Mouse (Mus musculus): ENCODE measurements at regions not wholly inside any gene's neighbourhood (a gene's known extent, or its start where the extent isn't known, plus 50 kb on each side); places are given as distances from the start of the nearest gene placed in this dataset.

GRCm38 (mm10) chr6:84431622-84431955, 162.1 kb downstream of the Cyp26b1 start:
- H3K9ac ChIP-seq (replicated peaks), result no peak overlapping the region
- H3K4me1 ChIP-seq (ENCODE audit: insufficient read depth), result no peaks in the 10 kb centered on the region
- H3K4me3 ChIP-seq (ENCODE audit: low read depth, low read length), result no peak overlapping the region
- H3K27me3 ChIP-seq (ENCODE audit: insufficient read depth, low read length), result no peaks in the 10 kb centered on the region
- no peak overlapping the region for H3K4me2 ChIP-seq (ENCODE audit: low read depth, low read length)
- TF ChIP-seq CTCF (IDR thresholded peaks at IDR 0.05; ENCODE audit: low read depth), result no peak
- no peaks in the 10 kb centered on the region for H3K9me3 ChIP-seq (ENCODE audit: low read length)
- DNase-seq (no peak), ATAC-seq (no peak)
- WGBS (ENCODE audit: insufficient replicate concordance), result 69% methylated on average over 2 of the region's 2 CpGs
- no peaks in the 10 kb centered on the region for H3K36me3 ChIP-seq (replicated peaks; ENCODE audit: insufficient read depth, low read length)
- no peak overlapping the region for H3K27ac ChIP-seq (ENCODE audit: low read depth)

GRCm38 (mm10) chr6:84430925-84431621, 162.6 kb downstream of the Cyp26b1 start:
- WGBS (ENCODE audit: insufficient replicate concordance), result 58% methylated on average over 12 of the region's 12 CpGs

DNA sequence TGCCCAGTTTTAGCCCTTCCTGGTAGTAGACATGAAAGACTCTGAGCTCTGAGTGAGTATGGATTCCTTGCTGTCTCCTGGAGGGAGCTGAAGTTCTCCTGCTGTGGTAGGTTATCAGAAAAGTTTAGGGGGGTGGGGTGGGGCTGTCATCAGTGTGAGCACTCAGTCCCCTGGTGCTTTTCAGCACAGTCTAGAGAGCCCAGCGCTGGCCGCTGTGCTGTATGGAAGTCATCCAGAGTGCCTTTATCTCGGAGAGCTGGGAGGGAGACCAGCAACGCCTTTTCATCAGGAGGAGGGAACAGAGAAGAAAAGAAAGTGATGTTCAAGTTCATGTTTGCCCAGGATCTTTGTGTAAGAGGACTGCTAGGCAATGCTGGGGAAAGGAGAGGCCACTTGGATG, 163.6 kb downstream of the Cyp26b1 start:
- Histone ChIP-seq H3K4me3 (ENCODE audit: low read depth, low read length) (no peak overlapping the region), H3K9ac (replicated peaks) (no peak overlapping the region), H3K9me3 (ENCODE audit: low read length) (no peaks in the 10 kb centered on the region), H3K36me3 (replicated peaks; ENCODE audit: insufficient read depth, low read length) (no peaks in the 10 kb centered on the region), H3K27ac (ENCODE audit: low read depth) (no peak overlapping the region), H3K4me2 (ENCODE audit: low read depth, low read length) (no peak overlapping the region), H3K4me1 (ENCODE audit: insufficient read depth) (no peaks in the 10 kb centered on the region), H3K27me3 (ENCODE audit: insufficient read depth, low read length) (no peaks in the 10 kb centered on the region)
- DNase-seq (no peak), ATAC-seq (no peak)
- WGBS (ENCODE audit: insufficient replicate concordance), result 71% methylated on average over 4 of the region's 4 CpGs
- no peak for TF ChIP-seq EP300 (IDR thresholded peaks at IDR 0.05; ENCODE audit: low read depth)
- TF ChIP-seq CTCF (IDR thresholded peaks at IDR 0.05; ENCODE audit: low read depth), result no peak

More at GRCm38 (mm10) chr6:84430925-84431621, 162.6 kb downstream of the Cyp26b1 start:
- H3K27ac ChIP-seq (ENCODE audit: low read depth), result no peak overlapping the region
- no peak for DNase-seq
- H3K9ac ChIP-seq (replicated peaks), result no peak overlapping the region
- TF ChIP-seq CTCF (IDR thresholded peaks at IDR 0.05; ENCODE audit: low read depth), result no peak
- TF ChIP-seq EP300 (IDR thresholded peaks at IDR 0.05; ENCODE audit: low read depth), result no peak
- H3K4me1 ChIP-seq (ENCODE audit: insufficient read depth), result no peaks in the 10 kb centered on the region
- H3K4me3 ChIP-seq (ENCODE audit: low read depth, low read length), result no peak overlapping the region
- no peaks in the 10 kb centered on the region for H3K36me3 ChIP-seq (replicated peaks; ENCODE audit: insufficient read depth, low read length)
- no peak for ATAC-seq
- no peak overlapping the region for H3K4me2 ChIP-seq (ENCODE audit: low read depth, low read length)
- no peaks in the 10 kb centered on the region for H3K27me3 ChIP-seq (ENCODE audit: insufficient read depth, low read length)
- no peaks in the 10 kb centered on the region for H3K9me3 ChIP-seq (ENCODE audit: low read length)

GRCm38 (mm10) chr6:84429247-84429646, 164.5 kb downstream of the Cyp26b1 start:
- ATAC-seq, result no peak
- Histone ChIP-seq H3K4me2 (ENCODE audit: low read depth, low read length) (no peak overlapping the region), H3K27me3 (ENCODE audit: insufficient read depth, low read length) (no peaks in the 10 kb centered on the region), H3K27ac (ENCODE audit: low read depth) (no peak overlapping the region), H3K4me3 (ENCODE audit: low read depth, low read length) (no peak overlapping the region), H3K4me1 (ENCODE audit: insufficient read depth) (no peaks in the 10 kb centered on the region), H3K9me3 (ENCODE audit: low read length) (no peaks in the 10 kb centered on the region), H3K9ac (replicated peaks) (no peak overlapping the region), H3K36me3 (replicated peaks; ENCODE audit: insufficient read depth, low read length) (no peaks in the 10 kb centered on the region)
- TF ChIP-seq CTCF (IDR thresholded peaks at IDR 0.05; ENCODE audit: low read depth) (no peak), EP300 (IDR thresholded peaks at IDR 0.05; ENCODE audit: low read depth) (no peak)
- WGBS (ENCODE audit: insufficient replicate concordance), result 56% methylated on average over 8 of the region's 8 CpGs
- DNase-seq, result no peak

- DNase-seq, result no peak
- peaks cover 3% of the 10 kb centered on the region; the same call in 1 of the 2 replicates for H3K4me1 ChIP-seq (ENCODE audit: insufficient read depth)
- no peaks in the 10 kb centered on the region for H3K36me3 ChIP-seq (replicated peaks; ENCODE audit: insufficient read depth, low read length)
- no peak overlapping the region for H3K4me2 ChIP-seq (ENCODE audit: low read depth, low read length)
- ATAC-seq, result no peak
- H3K9ac ChIP-seq (replicated peaks), result no peak overlapping the region
- WGBS (ENCODE audit: insufficient replicate concordance), result 70% methylated on average over 8 of the region's 8 CpGs
- TF ChIP-seq CTCF (IDR thresholded peaks at IDR 0.05; ENCODE audit: low read depth), result no peak
- no peak for TF ChIP-seq EP300 (IDR thresholded peaks at IDR 0.05; ENCODE audit: low read depth)
- H3K27ac ChIP-seq (ENCODE audit: low read depth), result no peak overlapping the region
- H3K4me3 ChIP-seq (ENCODE audit: low read depth, low read length), result no peak overlapping the region
- H3K9me3 ChIP-seq (ENCODE audit: low read length), result no peaks in the 10 kb centered on the region
- no peaks in the 10 kb centered on the region for H3K27me3 ChIP-seq (ENCODE audit: insufficient read depth, low read length)
Observed at GRCm38 (mm10) chr6:84426691-84427090, 167.0 kb downstream of the Cyp26b1 start.

- DNase-seq, result peak; percentile 25
- 46% methylated on average over 4 of the region's 4 CpGs for WGBS (ENCODE audit: insufficient replicate concordance)
- Histone ChIP-seq H3K36me3 (replicated peaks; ENCODE audit: insufficient read depth, low read length) (no peaks in the 10 kb centered on the region), H3K4me2 (ENCODE audit: low read depth, low read length) (no peak overlapping the region), H3K9me3 (ENCODE audit: low read length) (no peaks in the 10 kb centered on the region), H3K27ac (ENCODE audit: low read depth) (no peak overlapping the region), H3K27me3 (ENCODE audit: insufficient read depth, low read length) (no peaks in the 10 kb centered on the region), H3K4me1 (ENCODE audit: insufficient read depth) (peaks cover 3% of the 10 kb centered on the region; the same call in 1 of the 2 replicates), H3K9ac (replicated peaks) (no peak overlapping the region), H3K4me3 (ENCODE audit: low read depth, low read length) (no peak overlapping the region)
- no peak for ATAC-seq
- TF ChIP-seq EP300 (IDR thresholded peaks at IDR 0.05; ENCODE audit: low read depth) (no peak), CTCF (IDR thresholded peaks at IDR 0.05; ENCODE audit: low read depth) (peak; percentile 68)
Observed at GRCm38 (mm10) chr6:84425823-84426222, 167.9 kb downstream of the Cyp26b1 start.
